Mouse (Mus musculus): ENCODE results near the gene Pik3ap1.

Gene Pik3ap1

DNA sequence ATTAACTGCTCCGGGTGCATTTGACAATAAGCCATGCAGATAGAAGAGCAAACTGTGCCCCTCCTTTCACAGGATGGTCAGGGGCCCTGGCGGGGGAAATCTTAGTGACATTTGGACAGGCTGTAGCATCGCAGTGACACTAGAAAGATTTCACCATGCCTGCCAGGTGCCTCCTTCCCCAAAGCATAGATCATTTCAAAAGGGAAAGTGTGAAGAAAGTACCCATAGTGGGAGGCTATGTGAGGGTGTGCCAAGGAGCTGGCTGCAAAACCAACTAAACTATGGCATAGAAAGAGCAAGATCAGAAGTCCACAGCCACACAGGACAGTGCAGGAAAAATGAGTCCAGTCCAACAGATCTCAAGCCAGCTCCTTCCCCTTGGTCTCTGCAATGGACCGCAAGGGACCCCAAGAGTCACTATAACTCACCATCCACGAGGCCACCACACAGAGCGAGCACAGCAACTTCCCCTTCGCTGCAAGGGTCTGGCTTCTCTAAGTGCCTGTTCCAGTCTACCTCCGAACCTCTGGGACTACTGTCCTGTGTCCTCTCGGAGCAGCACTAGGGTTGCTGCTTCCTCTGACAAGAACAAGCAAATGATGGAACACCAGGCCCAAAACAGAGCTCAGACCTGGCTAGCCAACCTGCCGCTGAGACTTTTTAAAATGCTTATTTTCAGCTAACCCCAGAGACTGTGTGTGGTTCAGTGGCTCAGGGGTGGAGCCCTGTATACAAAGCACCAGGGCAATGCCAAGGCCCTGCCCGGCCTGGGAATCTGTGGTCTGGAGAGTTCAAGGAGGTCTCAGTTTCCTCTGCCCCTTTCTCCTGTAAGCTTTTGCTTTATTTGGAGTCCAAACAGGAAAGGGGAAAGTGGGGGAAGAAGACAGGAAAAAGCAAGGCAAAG lies 15.1 kb downstream of the Pik3ap1 start:
- DNase-seq (ENCODE audit: low spot score): no peak

DNA sequence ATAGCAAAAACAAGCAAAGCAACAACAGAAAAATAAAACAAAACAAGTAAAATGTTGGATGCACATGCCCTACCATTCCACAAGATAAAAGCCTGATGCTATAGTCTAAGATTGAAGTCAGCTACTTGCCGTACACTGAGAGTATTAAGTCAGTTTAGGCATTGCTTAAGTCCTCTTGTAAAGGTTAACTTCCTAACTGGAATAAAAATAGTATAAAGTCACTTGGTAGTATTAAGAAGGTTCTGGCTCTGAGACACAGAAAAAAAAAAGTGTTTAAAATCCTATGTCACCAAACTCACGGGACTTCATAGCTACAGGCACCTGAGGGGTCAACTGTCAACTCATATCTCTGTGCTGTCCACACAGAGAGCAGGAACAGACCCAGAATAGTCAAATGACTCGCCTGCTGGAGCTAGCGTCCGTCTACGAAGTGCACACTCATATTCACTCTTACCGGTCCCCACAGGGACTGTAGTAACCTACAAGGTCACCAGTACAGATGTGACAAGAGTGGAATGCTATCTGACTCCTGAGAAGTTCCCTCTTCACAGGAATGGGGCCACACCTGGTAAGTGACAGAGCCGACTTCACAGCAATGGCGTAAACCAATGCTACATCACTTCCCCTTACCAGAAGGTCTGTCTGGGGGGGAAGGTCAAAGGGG lies 17.9 kb downstream of the Pik3ap1 start:
- DNase-seq (ENCODE audit: low spot score): no peak

DNA sequence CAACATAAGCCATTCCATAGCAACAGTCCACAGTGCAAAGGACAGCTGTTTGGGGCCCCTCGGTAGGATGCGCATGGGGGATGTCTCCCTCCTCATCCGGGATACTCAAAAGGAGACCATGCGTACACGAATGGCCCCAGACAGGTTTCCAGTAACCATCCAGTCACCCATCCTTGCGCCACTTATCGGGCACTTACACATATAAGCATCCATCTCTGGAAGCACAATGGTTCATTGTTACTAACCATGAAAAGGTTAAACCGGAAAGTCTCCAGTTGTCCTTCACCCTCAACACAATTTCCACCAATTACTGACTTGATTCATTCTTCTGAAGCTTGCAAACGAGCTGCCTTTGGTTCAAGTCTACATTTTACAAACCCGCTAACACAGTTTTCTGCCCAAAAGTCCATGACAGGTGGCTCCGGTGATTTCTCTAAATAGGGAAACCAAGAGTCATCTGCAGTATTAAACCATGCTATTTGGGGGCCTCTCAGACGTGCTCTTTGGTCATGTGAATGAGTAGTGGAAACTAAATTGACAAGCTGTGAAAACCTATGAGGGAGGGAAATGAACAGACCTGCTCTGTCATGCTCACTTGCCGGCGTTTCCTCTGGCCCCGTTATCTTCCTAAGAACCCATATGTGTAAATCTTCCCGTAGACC lies 18.6 kb downstream of the Pik3ap1 start:
- DNase-seq (ENCODE audit: low spot score): no peak

DNA sequence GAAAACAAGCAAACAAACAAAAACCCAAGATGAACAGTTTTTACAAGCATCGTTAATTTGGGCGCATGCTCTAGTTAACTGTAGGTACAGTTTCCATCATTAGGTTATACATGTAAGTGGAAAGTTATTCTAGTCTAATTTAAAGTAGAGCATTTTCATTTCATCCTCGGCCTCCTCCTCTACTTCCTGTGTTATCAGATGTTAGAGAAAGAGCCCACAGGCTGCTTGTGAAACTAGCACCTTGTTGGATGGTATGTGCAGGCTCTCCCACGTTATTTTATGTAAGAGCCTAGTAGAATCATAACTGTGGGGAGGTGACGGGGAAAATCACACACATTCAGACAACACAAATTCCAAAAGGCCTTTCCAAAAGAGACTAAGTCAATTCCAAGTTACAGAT lies 19.3 kb downstream of the Pik3ap1 start:
- no peak for DNase-seq (ENCODE audit: low spot score)

DNA sequence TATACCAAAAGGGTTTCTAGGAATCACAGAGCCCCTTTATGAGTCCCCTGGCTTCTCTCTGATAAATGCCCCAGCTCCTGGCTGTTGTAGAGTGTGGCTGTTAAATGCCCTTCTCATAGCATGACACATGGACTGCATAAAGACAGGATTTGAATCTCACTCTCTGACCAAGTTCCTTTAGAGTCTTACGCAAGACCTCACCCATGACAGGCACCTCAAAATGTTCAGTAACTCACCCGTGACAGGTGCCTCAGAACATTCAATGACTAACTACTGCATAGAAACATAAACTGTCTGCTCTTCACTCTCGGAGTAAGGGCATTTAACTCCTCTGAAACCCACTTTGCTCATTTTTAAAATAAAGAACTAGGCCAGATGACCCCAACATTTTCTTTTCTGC lies 20.4 kb downstream of the Pik3ap1 start:
- no peak for DNase-seq (ENCODE audit: low spot score)

DNA sequence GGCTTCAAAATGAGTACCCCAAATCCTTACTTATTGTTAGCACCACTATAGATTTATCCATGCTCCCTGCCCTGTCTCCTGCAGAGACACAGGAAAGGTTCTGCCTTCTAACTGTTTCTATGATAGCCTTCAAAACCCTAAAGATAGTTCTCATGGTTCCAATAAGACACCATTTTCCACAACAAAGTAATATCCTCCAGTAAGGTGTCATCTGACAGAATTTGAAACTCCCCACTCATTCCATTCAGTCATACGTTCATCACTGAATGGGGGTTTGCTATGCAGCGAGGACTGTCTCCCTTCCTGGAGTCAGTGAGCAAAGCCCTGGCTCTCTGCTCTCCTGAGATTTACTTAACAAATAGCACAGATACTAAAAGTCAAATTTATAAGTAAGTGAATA lies 21.9 kb downstream of the Pik3ap1 start:
- DNase-seq (ENCODE audit: low spot score): no peak

DNA sequence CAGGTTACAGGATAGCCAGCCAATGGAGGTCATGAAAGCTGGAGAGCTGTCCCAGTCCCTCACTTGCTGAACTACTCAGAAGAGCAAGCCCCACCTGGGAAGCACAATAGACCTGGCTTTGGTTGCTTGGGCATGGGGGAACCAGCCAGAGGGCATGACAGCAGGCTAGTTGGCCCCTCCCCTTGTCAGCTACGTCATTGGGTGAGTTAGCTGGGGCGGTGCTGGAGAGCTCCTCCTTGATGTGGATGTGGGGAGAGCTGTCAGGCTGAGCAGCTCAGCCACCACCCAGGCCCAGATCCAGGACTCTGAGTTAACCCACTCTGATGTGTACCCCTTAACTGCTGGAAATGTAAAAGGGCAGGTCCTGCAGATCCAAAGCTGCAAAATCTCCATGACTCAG lies 24.4 kb downstream of the Pik3ap1 start:
- no peak for DNase-seq (ENCODE audit: low spot score)

DNA sequence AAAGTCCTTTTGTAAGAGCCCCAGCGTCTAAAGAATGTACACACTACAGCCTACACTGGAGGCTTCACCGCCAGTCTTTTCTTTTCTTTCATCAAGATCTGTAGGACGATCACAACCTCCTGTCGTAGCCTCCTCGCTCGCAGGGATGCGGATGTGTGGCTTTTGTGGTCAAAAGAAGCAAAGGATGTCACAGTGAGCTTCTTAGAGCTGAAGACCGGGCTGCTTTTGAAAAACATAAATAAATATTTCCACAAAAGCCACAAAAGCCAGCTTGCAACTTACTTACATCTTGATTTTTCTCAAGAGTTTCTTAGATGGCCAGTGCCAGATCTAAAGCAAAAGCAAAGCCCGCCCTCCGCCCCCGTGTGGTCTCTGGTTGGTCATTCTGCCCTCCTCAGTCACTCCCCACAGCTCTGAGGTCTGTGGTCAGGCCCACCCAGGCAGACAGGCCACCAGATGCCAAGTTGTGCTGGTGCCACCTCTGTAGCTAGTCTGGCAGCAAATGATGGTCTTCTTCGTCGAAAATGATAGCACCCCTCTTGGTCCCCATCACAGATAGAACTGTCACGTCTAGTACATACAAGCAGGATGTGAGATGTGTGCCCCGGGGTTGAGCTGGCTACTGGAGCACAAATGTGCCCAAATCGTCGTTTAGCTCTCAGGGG lies 30.5 kb downstream of the Pik3ap1 start:
- DNase-seq (ENCODE audit: low spot score): no peak

DNA sequence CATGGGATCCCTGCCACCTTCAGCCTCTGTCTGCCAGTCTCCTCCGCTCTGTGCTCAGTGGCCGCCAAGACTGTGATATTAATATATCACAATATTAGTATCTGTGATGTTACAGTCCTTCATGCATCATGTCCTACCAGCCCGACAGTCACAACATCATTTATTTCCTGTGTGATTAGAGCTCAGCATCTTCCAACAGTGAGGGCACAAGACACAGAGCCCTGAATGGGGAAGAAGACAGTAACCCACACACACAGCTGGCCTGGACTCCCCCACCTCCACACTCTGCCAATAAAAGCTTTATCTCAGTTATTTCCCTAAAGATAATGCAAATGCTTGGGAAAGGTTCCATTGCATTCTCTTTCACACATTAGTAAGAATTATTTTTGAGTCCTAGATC lies 35.3 kb downstream of the Pik3ap1 start:
- DNase-seq (ENCODE audit: low spot score): no peak

DNA sequence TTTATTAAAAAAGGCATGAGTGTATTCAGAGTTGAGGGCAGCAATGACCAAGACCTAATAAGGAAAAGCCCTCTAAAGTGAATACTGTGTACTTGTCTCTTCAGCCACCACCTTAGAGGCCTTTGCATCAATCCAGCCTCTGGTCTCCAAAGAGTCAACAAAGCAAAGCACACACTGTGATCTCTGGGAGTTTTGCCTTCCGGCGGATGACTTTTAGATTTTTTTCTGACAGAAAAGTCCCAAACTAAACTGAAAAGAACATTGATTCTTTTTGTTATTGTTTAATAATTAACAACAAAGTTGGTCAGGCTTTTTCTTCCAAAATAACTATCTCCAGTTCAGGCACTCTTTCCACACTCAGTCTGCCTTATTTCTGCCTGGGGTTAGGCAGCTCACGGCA lies 36.7 kb downstream of the Pik3ap1 start:
- DNase-seq (ENCODE audit: low spot score): no peak

DNA sequence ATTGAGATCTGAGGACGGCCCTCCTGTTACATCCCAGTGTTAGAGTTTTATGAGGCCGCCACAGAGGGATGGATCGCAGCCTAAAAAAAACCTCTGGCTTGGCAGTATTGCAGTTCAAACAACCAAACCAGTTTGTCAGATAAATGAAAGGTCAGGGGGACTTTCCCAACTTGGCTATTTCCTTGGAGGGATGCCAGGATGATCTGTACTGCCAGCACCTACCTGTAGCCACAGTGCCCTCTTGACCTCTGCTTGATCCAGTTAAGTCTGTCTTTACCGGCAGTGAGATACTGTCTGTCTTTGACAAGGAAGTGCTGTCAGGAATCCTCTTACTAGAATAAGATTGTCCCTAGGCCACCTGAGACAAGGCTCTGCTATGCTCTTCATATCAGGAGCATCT lies 37.6 kb downstream of the Pik3ap1 start:
- DNase-seq (ENCODE audit: low spot score): no peak

DNA sequence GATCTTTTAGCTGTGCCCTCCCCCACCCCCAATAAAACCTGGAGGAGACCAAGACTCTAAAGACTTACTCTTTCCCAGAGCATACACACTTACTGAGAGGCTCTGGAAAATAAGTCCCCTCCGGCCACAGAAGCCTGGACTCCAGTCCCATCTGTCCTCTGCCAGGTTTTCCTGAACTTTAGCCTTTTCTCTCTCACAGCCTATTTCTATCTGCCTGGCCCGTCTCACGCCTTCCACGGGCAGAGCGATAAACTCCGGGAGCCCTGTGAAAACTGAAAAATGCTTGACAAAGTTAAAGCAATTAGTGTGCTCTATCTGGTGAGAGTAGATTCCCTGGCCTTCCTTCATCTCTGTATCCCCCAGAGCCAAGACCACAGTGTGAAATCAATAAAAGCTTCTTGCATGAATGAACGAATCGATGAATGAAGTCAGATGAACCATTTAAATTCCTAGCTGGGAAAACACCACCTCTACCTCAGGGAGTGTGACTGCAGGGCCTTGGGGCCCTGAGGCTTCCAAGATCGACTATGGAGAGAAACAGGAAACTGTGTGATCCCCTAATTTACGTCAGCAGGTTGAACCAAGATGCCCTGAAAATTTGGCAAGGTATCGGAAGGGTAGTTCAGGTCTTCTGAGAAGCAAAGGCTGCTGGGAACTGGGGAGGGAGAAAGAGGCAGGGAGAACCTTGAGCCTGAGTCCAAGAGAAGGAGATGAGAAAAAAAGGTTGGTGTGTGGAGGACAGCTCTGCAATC lies 38.6 kb downstream of the Pik3ap1 start:
- no peak for DNase-seq (ENCODE audit: low spot score)

DNA sequence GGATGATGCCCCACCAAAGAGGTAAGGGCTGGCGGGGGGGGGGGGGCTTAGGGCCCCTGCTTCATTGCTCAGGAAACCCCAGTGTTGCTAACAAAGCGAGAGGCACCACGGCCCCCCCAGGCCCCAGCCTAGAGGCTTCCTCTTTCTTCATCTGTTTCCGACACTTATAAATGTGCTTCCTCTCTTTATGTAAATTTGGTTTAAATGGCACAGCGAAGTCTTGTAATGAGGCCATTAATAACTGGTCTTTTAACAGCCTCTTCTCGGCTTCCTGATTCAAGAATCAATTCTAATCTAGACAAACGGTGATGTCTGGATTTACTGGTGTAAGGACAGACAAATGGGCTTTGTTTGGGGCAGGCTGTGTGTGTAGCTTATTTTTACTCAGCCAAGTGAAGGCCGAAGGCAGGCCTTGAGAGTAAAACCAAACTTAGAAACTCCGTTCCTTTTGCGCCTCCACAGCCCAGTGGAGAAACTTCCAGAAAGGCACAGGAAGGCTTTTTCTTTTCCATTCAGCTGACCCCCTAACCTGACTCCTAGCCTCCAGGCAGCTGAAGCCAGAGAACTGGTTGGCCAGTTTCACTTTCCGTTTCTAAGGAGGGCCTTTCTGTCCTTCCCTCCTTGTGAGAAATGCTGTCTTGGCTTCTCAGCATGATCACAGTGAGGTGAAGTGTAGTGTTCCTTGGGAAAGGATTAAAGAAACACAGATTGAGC lies 39.7 kb downstream of the Pik3ap1 start:
- DNase-seq (ENCODE audit: low spot score): peak; percentile 22

DNA sequence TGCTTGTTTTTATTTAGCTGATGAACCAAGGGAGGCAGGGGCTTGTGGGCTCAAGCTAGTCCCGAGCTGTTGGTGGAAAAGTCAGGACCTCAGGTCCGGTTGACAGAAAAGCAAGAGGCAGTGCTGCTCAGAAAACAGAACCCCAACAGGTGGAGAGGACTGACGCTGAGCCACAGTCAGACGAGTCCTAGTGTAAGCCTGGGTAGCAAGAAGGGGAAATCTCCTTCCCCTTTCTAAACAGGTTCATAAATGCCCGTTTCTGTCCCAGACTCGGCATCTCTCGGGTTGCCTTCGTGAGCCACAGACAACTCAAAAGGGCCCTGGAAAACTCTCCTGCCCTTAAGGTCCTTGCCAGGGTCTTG lies 40.3 kb downstream of the Pik3ap1 start:
- no peak for DNase-seq (ENCODE audit: low spot score)

DNA sequence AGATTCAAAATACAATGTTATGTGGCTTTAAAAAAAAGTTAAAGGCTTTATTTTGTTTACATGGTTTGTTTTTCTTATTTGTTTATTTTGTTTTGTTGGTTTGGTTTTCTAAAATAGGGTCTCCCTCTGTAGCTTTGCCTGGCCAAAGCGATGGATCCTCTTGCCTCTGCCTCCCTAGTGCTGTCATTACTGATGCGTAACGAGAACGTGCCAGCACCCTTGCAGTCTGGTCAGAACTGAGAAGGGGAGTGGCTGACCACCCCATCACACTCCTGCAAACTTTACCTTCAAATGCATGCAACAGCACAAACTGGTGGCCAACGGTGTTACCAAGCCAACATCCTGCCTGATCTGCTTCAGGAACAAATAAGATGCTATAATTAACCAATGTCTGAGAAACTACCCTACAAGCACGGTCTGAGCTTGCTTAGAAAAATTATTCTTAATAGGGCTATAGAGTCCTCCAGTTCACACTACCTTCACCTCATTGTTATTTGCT lies 42.3 kb downstream of the Pik3ap1 start:
- no peak for DNase-seq (ENCODE audit: low spot score)

DNA sequence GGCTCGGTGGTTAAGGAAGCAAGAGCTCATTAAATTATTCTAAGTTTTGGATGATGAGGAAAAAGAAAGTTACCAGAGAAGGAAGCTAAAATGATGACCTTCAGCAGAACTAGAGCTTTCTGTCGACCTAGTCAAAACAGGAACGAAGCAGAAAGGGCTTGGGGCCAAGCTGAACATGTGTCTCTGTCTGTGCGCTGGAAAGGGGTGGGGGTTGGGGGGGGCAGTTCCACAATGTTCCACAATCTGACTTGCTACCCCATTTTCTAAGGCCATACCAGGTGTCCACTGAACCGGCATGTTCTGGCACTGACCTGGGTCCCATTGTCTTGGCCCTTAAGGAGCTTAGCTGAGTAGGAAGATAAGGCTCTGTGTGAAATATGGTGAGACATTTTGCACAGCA lies 43.2 kb downstream of the Pik3ap1 start:
- no peak for DNase-seq (ENCODE audit: low spot score)

DNA sequence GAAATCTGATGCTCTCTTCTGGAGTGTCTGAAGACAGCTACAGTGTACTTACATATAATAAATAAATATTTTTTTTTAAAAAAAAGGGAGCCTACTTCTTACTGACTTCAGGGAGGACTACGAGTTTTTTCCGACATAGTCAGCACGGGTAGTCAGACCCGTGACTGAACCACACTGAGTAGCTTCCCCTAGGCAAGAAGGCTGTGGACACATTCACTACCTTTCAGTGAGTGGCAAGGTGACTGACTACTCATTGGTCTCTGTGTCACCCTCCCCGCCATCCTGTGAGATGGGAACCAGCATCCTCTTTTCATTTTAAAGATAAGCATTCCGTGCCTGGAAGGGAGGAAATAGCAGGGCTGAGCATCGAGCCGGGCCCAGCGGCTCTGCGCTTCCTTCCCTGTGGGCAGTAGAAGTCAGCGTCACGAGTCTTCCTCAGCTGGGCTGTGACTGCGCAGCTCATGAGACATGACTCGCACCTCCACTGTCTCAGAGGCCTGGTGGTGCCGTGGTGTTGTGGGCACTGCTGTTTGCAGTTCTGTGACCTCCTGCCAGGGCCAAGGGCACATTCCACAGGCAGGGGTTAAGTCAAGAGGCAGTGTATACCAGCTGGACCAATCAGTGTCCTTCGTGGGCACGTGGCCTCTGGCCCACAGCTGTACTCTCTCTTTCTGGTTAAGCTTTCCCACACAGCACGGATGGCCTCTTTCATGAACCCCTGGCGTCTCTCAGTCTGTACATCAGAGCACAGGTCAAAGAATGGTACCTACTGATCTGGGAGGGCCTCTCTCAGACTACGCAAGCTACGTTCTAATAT lies 45.7 kb downstream of the Pik3ap1 start:
- peak; percentile 53 for DNase-seq (ENCODE audit: low spot score)

DNA sequence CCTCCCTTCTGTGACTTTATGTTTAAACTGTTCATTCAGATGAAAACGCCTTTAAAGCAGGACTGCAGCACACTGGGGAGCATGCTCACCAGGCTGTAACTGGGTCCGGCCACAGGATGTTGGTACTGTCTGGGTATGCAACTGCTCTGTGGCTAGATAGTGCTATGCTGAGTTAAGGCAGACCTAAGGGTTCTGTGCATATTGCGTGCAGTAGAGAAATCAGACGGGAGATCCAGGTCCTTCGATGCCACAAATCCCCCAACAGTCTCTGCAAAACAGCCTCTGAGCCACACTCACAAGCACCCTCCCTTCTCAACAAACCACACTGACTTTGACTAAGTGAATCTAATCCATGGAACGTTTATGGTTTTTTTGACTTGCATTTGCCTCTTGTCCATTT lies 46.5 kb downstream of the Pik3ap1 start:
- DNase-seq (ENCODE audit: low spot score): no peak

DNA sequence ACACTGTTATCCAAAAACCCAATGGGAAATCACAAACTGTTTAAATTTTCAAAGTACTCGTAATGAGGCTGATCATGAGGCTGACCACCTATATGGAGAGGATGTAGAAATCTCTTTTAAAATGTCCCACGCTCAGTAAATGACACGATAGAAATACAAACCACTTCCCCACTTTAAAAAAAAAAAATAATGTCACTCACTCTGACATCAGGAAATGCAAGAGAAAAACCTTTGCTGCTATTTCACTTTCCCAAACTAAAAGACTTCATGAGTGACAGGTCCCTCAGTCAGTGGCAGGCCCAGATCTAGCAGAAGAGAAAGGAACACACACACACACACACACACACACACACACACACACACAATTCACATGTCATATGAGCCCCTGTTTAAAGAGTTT lies 49.2 kb downstream of the Pik3ap1 start:
- DNase-seq (ENCODE audit: low spot score): no peak

DNA sequence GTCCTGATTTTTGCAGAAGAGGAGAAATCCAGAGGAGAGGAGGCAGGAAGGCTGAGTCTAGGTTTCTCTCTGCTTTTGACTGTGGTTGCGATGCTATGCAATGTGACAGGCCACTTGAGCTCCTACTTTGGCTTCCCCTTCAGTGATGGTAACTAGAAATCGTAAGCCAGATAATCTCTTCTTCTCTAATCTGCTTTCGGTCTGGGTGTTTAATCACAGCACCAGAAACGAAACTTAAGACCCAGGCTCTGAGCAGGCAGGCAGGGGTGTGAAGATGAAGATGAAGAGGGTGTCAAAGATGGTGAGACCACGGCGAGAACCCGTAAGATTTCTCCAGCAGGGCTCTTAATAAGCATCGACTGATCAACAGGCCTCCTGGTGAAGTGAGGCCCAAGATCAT lies 51.9 kb downstream of the Pik3ap1 start:
- no peak for DNase-seq (ENCODE audit: low spot score)

Measured in spleen, adult 12 weeks (tissue).